Mouse (Mus musculus) lung, postnatal 0 days (tissue): ENCODE measurements at regions not wholly inside any gene's neighbourhood (a gene's known extent, or its start where the extent isn't known, plus 50 kb on each side); places are given as distances from the start of the nearest gene placed in this dataset.

Experiments
- CTCF ChIP-seq: IDR thresholded peaks from 2 replicates; pipeline ENCODE4 v1.5.1; 2016; ENCODE audit warnings: antibody characterized with exemption, mild to moderate bottlenecking
- EP300 ChIP-seq: IDR thresholded peaks from 2 replicates; pipeline ENCODE4 v1.6.1; 2016; ENCODE audit warnings: antibody characterized with exemption, mild to moderate bottlenecking, control low read depth

GRCm38 (mm10) chr3:17795271-17796260, 152.6 kb upstream of the Cypt12 start:
- no peak for TF ChIP-seq CTCF
- no peak for TF ChIP-seq EP300
